Comparison of ENCODE assay signal across 15 mouse cellular contexts in the genomic region with DNA sequence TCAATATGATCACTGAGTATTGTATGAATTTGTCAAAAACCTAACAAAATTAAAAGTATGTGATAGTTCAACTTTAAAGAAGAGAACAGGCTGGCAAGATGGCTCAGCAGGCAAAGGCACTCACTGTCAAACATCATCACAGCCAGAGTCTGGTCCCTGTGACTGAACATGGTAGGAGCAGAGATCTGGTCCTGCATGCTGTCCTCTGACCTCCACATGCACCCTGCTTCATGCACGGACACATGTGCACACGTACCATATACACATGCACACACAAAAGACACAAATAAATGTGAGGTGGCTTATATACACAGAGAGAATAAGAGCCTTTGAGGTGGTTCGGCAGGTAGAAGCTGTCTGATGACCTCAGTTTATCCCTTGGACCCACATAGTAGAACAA. TPM values are rescaled to one million over a fixed set of nuclear protein-coding genes. Genes with fewer than 3 reads are reported as not detected.
A peak's percentile ranks its signal among the peaks of the same experiment; 100 is the strongest.
ATAC-seq lines count a peak whose summit lies in the region.
"Had no signal": no experiment of that assay in that cellular context is flagged by ENCODE, and none has a peak within 500 bp of the region (broad histone marks: within the 10 kb centered on the region; RNA-seq: fewer than 3 reads in every experiment).

No protein-coding gene starts in this region.

- 64% methylated on average over 3 of the region's 3 CpGs for WGBS in heart, embryonic 13.5 days
- WGBS in heart, embryonic 11.5 days (ENCODE audit: insufficient replicate concordance) = 79% methylated on average over 3 of the region's 3 CpGs
- WGBS in heart, embryonic 16.5 days = 58% methylated on average over 3 of the region's 3 CpGs
- WGBS in heart, embryonic 12.5 days = 63% methylated on average over 3 of the region's 3 CpGs

- H3K9me3 ChIP-seq in heart, embryonic 13.5 days = no peaks in the 10 kb centered on the region
- no peaks in the 10 kb centered on the region for H3K9me3 ChIP-seq in heart, embryonic 11.5 days (replicated peaks; ENCODE audit: control insufficient read depth, low read length)
- H3K9me3 ChIP-seq in heart, embryonic 16.5 days (replicated peaks; ENCODE audit: control insufficient read depth, low read length) = no peaks in the 10 kb centered on the region
- no peaks in the 10 kb centered on the region for H3K9me3 ChIP-seq in heart, embryonic 12.5 days (replicated peaks)
- H3K9me3 ChIP-seq: embryonic facial prominence, embryonic 13.5 days; embryonic facial prominence, embryonic 15.5 days; forebrain, embryonic 10.5 days; forebrain, embryonic 12.5 days had no signal

- peaks cover 6% of the 10 kb centered on the region; the same call in 1 of the 2 replicates for H3K27me3 ChIP-seq in heart, embryonic 13.5 days (replicated peaks)
- no peaks in the 10 kb centered on the region for H3K27me3 ChIP-seq in heart, embryonic 11.5 days (ENCODE audit: control insufficient read depth, insufficient read depth, low read length)
- no peaks in the 10 kb centered on the region for H3K27me3 ChIP-seq in heart, embryonic 16.5 days (ENCODE audit: control insufficient read depth, insufficient read depth, low read length)
- no peaks in the 10 kb centered on the region for H3K27me3 ChIP-seq in heart, embryonic 12.5 days (replicated peaks)
- H3K27me3 ChIP-seq: embryonic facial prominence, embryonic 13.5 days; embryonic facial prominence, embryonic 15.5 days; forebrain, embryonic 12.5 days had no signal

- no peak overlapping the region for H3K4me3 ChIP-seq in heart, embryonic 13.5 days
- H3K4me3 ChIP-seq in heart, embryonic 11.5 days (ENCODE audit: low read depth, low read length) = no peak overlapping the region
- no peak overlapping the region for H3K4me3 ChIP-seq in heart, embryonic 16.5 days (ENCODE audit: low read length)
- H3K4me3 ChIP-seq in heart, embryonic 12.5 days = no peak overlapping the region
- H3K4me3 ChIP-seq: embryonic facial prominence, embryonic 13.5 days; embryonic facial prominence, embryonic 15.5 days; erythroblast, embryonic 14.5 days; forebrain, embryonic 10.5 days; forebrain, embryonic 12.5 days had no signal

- peaks cover 44% of the 10 kb centered on the region for H3K4me1 ChIP-seq in heart, embryonic 13.5 days
- H3K4me1 ChIP-seq in heart, embryonic 11.5 days (ENCODE audit: control insufficient read depth, insufficient read depth, low read length) = no peaks in the 10 kb centered on the region
- peaks cover 7% of the 10 kb centered on the region for H3K4me1 ChIP-seq in heart, embryonic 16.5 days (ENCODE audit: control insufficient read depth, insufficient read depth, low read length)
- peaks cover 24% of the 10 kb centered on the region for H3K4me1 ChIP-seq in heart, embryonic 12.5 days (replicated peaks)
- H3K4me1 ChIP-seq: embryonic facial prominence, embryonic 13.5 days; embryonic facial prominence, embryonic 15.5 days; forebrain, embryonic 12.5 days had no signal

- H3K9ac ChIP-seq in heart, embryonic 13.5 days = peak overlapping the region; percentile 60
- no peak overlapping the region for H3K9ac ChIP-seq in heart, embryonic 11.5 days (ENCODE audit: low read depth, low read length)
- H3K9ac ChIP-seq in heart, embryonic 16.5 days (ENCODE audit: low read length) = no peak overlapping the region
- no peak overlapping the region for H3K9ac ChIP-seq in heart, embryonic 12.5 days
- H3K9ac ChIP-seq: embryonic facial prominence, embryonic 13.5 days; embryonic facial prominence, embryonic 15.5 days; forebrain, embryonic 12.5 days had no signal

- ATAC-seq in heart, embryonic 13.5 days (ENCODE audit: extremely low read depth, insufficient number of reproducible peaks, low FRiP score, low TSS enrichment) = no peak
- no peak for ATAC-seq in heart, embryonic 11.5 days (replicated peaks; ENCODE audit: insufficient number of reproducible peaks, low FRiP score, low TSS enrichment)
- no peak for ATAC-seq in heart, embryonic 16.5 days (replicated peaks; ENCODE audit: extremely low read depth, insufficient read depth, low FRiP score)
- ATAC-seq in heart, embryonic 12.5 days (ENCODE audit: insufficient number of reproducible peaks, low FRiP score) = no peak
- ATAC-seq: forebrain, embryonic 14.5 days; forebrain, embryonic 16.5 days had no signal

- H3K36me3 ChIP-seq in heart, embryonic 13.5 days = peaks cover 96% of the 10 kb centered on the region
- peaks cover 2% of the 10 kb centered on the region; the same call in 1 of the 2 replicates for H3K36me3 ChIP-seq in heart, embryonic 11.5 days (ENCODE audit: control insufficient read depth, insufficient read depth, low read length)
- H3K36me3 ChIP-seq in heart, embryonic 16.5 days (ENCODE audit: control insufficient read depth, insufficient read depth) = peaks cover 31% of the 10 kb centered on the region
- H3K36me3 ChIP-seq in heart, embryonic 12.5 days = peaks cover 90% of the 10 kb centered on the region
- H3K36me3 ChIP-seq: embryonic facial prominence, embryonic 13.5 days; embryonic facial prominence, embryonic 15.5 days; forebrain, embryonic 10.5 days; forebrain, embryonic 12.5 days had no signal

- 0 out of 2 replicates have a peak overlapping the region, but pooled peaks have one; percentile 5 for H3K4me2 ChIP-seq in heart, embryonic 13.5 days
- no peak overlapping the region for H3K4me2 ChIP-seq in heart, embryonic 11.5 days
- 0 out of 2 replicates have a peak overlapping the region, but pooled peaks have one; percentile 17 for H3K4me2 ChIP-seq in heart, embryonic 16.5 days (ENCODE audit: low read depth, low read length)
- H3K4me2 ChIP-seq in heart, embryonic 12.5 days = no peak overlapping the region
- H3K4me2 ChIP-seq: embryonic facial prominence, embryonic 13.5 days; embryonic facial prominence, embryonic 15.5 days; forebrain, embryonic 12.5 days had no signal

- H3K27ac ChIP-seq in heart, embryonic 13.5 days (replicated peaks) = peak overlapping the region; percentile 39; the same call in 1 of the 2 replicates
- H3K27ac ChIP-seq in heart, embryonic 11.5 days (ENCODE audit: low read depth, low read length) = no peak overlapping the region
- no peak overlapping the region for H3K27ac ChIP-seq in heart, embryonic 16.5 days (ENCODE audit: low read length)
- H3K27ac ChIP-seq in heart, embryonic 12.5 days (ENCODE audit: poor library complexity, severe bottlenecking) = no peak overlapping the region
- H3K27ac ChIP-seq: embryonic facial prominence, embryonic 13.5 days; embryonic facial prominence, embryonic 15.5 days; forebrain, embryonic 10.5 days; forebrain, embryonic 12.5 days had no signal

RNA-seq across cellular contexts. Expression of a gene that starts 11.2 kb away (rescaled TPM):
- polyA plus RNA-seq in heart, embryonic 13.5 days (2015; fragmentation: Nextera tagmentation; extraction: Ambion mirVana) = 1,796 and 1,858 TPM in 2 replicates
- 2,306 and 2,903 TPM in 2 replicates for polyA plus RNA-seq in heart, embryonic 11.5 days (2014; fragmentation: Nextera tagmentation; extraction: Ambion mirVana)
- 2,302 and 2,585 TPM in 2 replicates for polyA plus RNA-seq in heart, embryonic 16.5 days (2015; fragmentation: Nextera tagmentation; extraction: Ambion mirVana)
- 2,737 and 2,858 TPM in 2 replicates for polyA plus RNA-seq in heart, embryonic 12.5 days (2016; fragmentation: Nextera tagmentation; extraction: Ambion mirVana)
- polyA plus RNA-seq: adrenal gland, adult 2 months; erythroblast, embryonic 14.5 days had no signal

RNA-seq across cellular contexts. Expression of a gene that starts 19.4 kb away (rescaled TPM):
- 0.49 and 0.98 TPM in 2 replicates for polyA plus RNA-seq in heart, embryonic 13.5 days (2015; fragmentation: Nextera tagmentation; extraction: Ambion mirVana)
- 0.49 and 0.90 TPM in 2 replicates for polyA plus RNA-seq in heart, embryonic 11.5 days (2014; fragmentation: Nextera tagmentation; extraction: Ambion mirVana)
- polyA plus RNA-seq in heart, embryonic 16.5 days (2015; fragmentation: Nextera tagmentation; extraction: Ambion mirVana) = 0.86 and 1.3 TPM in 2 replicates
- 0.57 and 0.89 TPM in 2 replicates for polyA plus RNA-seq in heart, embryonic 12.5 days (2016; fragmentation: Nextera tagmentation; extraction: Ambion mirVana)
- polyA plus RNA-seq: C2C12; erythroblast, embryonic 14.5 days had no signal

RNA-seq across cellular contexts. Expression of a gene that starts 21.3 kb away (rescaled TPM):
- not detected in 2 replicates for polyA plus RNA-seq in heart, embryonic 13.5 days (2015; fragmentation: Nextera tagmentation; extraction: Ambion mirVana)
- polyA plus RNA-seq in heart, embryonic 11.5 days (2014; fragmentation: Nextera tagmentation; extraction: Ambion mirVana) = not detected in 2 replicates
- not detected in 2 replicates for polyA plus RNA-seq in heart, embryonic 16.5 days (2015; fragmentation: Nextera tagmentation; extraction: Ambion mirVana)
- polyA plus RNA-seq in heart, embryonic 12.5 days (2016; fragmentation: Nextera tagmentation; extraction: Ambion mirVana) = not detected in 2 replicates
- polyA plus RNA-seq: adrenal gland, adult 2 months; brain, embryonic 14.5 days; C2C12; embryonic facial prominence, embryonic 11.5 days; embryonic facial prominence, embryonic 13.5 days; embryonic facial prominence, embryonic 15.5 days; erythroblast, embryonic 14.5 days; forebrain, embryonic 10.5 days; forebrain, embryonic 12.5 days; forebrain, embryonic 14.5 days; forebrain, embryonic 16.5 days had no signal

RNA-seq across cellular contexts. Expression of a gene that starts 23.0 kb away (rescaled TPM):
- polyA plus RNA-seq in heart, embryonic 13.5 days (2015; fragmentation: Nextera tagmentation; extraction: Ambion mirVana) = not detected in 2 replicates
- not detected in 2 replicates for polyA plus RNA-seq in heart, embryonic 11.5 days (2014; fragmentation: Nextera tagmentation; extraction: Ambion mirVana)
- not detected in 2 replicates for polyA plus RNA-seq in heart, embryonic 16.5 days (2015; fragmentation: Nextera tagmentation; extraction: Ambion mirVana)
- not detected in 2 replicates for polyA plus RNA-seq in heart, embryonic 12.5 days (2016; fragmentation: Nextera tagmentation; extraction: Ambion mirVana)
- polyA plus RNA-seq: C2C12; embryonic facial prominence, embryonic 11.5 days; embryonic facial prominence, embryonic 13.5 days; erythroblast, embryonic 14.5 days; forebrain, embryonic 10.5 days; forebrain, embryonic 12.5 days had no signal

RNA-seq across cellular contexts. Expression of a gene that starts 29.6 kb away (rescaled TPM):
- polyA plus RNA-seq in heart, embryonic 13.5 days (2015; fragmentation: Nextera tagmentation; extraction: Ambion mirVana) = 13.3 and 13.9 TPM in 2 replicates
- polyA plus RNA-seq in heart, embryonic 11.5 days (2014; fragmentation: Nextera tagmentation; extraction: Ambion mirVana) = 11.0 and 12.7 TPM in 2 replicates
- polyA plus RNA-seq in heart, embryonic 16.5 days (2015; fragmentation: Nextera tagmentation; extraction: Ambion mirVana) = 13.4 and 14.4 TPM in 2 replicates
- polyA plus RNA-seq in heart, embryonic 12.5 days (2016; fragmentation: Nextera tagmentation; extraction: Ambion mirVana) = 15.0 and 16.7 TPM in 2 replicates
- polyA plus RNA-seq: erythroblast, embryonic 14.5 days had no signal

Comparison
In these comparisons a context has a peak if more than half of its experiments do, and no peak if none do; other contexts are left out.
1. H3K4me2 ChIP-seq: peak in heart, embryonic 13.5 days (single experiment) and heart, embryonic 16.5 days (single experiment); none in heart, embryonic 11.5 days (single experiment) and heart, embryonic 12.5 days (single experiment).